Mouse (Mus musculus) olfactory bulb, adult 2 months (tissue): ENCODE measurements around the gene Cacna2d2.

Experiments
- CTCF ChIP-seq: fragments of 200-500 bp; IDR thresholded peaks from 2 replicates; pipeline ENCODE4 v1.5.1; 2012; ENCODE audit warnings: low read depth, mild to moderate bottlenecking, low read length, moderate library complexity; ENCODE audit not compliant: insufficient read depth
- POLR2A ChIP-seq: fragments of 200-500 bp; IDR thresholded peaks from 2 replicates; pipeline ENCODE4 v1.6.1; 2012; ENCODE audit warnings: mild to moderate bottlenecking, low read depth, low read length, moderate library complexity; ENCODE audit not compliant: insufficient read depth

DNA sequence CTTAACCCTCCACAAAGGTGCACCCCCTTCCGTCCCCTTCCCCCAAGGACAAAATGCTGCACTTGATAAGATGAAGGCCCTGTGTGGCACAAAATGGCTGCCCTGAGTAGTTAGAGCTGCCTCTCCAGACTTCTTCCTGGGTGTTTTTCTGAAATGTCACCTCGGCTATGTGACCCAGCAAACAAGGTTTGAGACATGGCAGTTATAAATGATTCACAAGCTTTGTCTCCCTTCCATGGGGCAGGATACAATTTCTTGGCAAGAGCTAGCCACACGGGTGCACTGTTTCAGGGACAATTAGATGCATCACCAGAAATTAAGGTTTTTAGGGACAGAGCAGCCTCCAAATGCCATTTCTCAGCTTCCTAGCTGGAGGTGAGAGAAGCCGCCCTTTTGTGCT is 141.0 kb downstream of the Cacna2d2 start:
- no peak for TF ChIP-seq CTCF
- no peak for TF ChIP-seq POLR2A
